Mouse (Mus musculus): Measurements from ENCODE around the gene Poglut1. TPM values are rescaled to one million over a fixed set of nuclear protein-coding genes. Genes with fewer than 3 reads are reported as not detected.

Poglut1 gene
- polyA plus RNA-seq, 1 experiment from 2014 or later = 30.4 TPM

GRCm38 (mm10) chr16:38502469-38502868 lies 47.6 kb downstream of the Poglut1 start:
- Histone ChIP-seq H3K27ac (replicated peaks in 1 of 2; ENCODE audit: control insufficient read depth in 1 of 2, insufficient read depth in 1 of 2, low read depth in 2 of 2, low read length in 2 of 2) (no peak overlapping the region), H3K9ac (ENCODE audit: low read length) (no peak overlapping the region), H3K36me3 (ENCODE audit: control insufficient read depth, insufficient read depth, low read length) (peaks cover 84% of the 10 kb centered on the region), H3K27me3 (ENCODE audit: control insufficient read depth, insufficient read depth, low read length) (no peaks in the 10 kb centered on the region), H3K9me3 (ENCODE audit: control insufficient read depth, low read length) (no peaks in the 10 kb centered on the region), H3K4me3 (ENCODE audit: control insufficient read depth in 1 of 2, insufficient read depth in 1 of 2, low read depth in 1 of 2, low read length in 2 of 2) (no peak overlapping the region), H3K4me1 (ENCODE audit: control insufficient read depth in 2 of 2, insufficient read depth in 2 of 2, low read length in 2 of 2) (no peaks in the 10 kb centered on the region), H3K4me2 (ENCODE audit: low read length) (no peak overlapping the region)
- 92% methylated on average over 10 of the region's 10 CpGs for WGBS
- ATAC-seq (ENCODE audit: insufficient number of reproducible peaks, insufficient read depth, low FRiP score, low read depth) = no peak

GRCm38 (mm10) chr16:38496604-38497140 lies 53.4 kb downstream of the Poglut1 start:
- peaks cover 50% of the 10 kb centered on the region for H3K36me3 ChIP-seq (ENCODE audit: control insufficient read depth, insufficient read depth, low read length)
- H3K9me3 ChIP-seq (ENCODE audit: control insufficient read depth, low read length) = no peaks in the 10 kb centered on the region
- no peak overlapping the region for H3K4me3 ChIP-seq (ENCODE audit: control insufficient read depth in 1 of 2, insufficient read depth in 1 of 2, low read depth in 1 of 2, low read length in 2 of 2)
- no peak for ATAC-seq (ENCODE audit: insufficient number of reproducible peaks, insufficient read depth, low FRiP score, low read depth)
- no peak overlapping the region for H3K9ac ChIP-seq (ENCODE audit: low read length)
- no peak overlapping the region for H3K4me2 ChIP-seq (ENCODE audit: low read length)
- H3K27me3 ChIP-seq (ENCODE audit: control insufficient read depth, insufficient read depth, low read length) = no peaks in the 10 kb centered on the region
- 77% methylated on average over 7 of the region's 7 CpGs for WGBS
- H3K4me1 ChIP-seq (ENCODE audit: control insufficient read depth in 2 of 2, insufficient read depth in 2 of 2, low read length in 2 of 2) = no peaks in the 10 kb centered on the region
- H3K27ac ChIP-seq (replicated peaks in 1 of 2; ENCODE audit: control insufficient read depth in 1 of 2, insufficient read depth in 1 of 2, low read depth in 2 of 2, low read length in 2 of 2) = no peak overlapping the region

- H3K27ac ChIP-seq (replicated peaks in 1 of 2; ENCODE audit: control insufficient read depth in 1 of 2, insufficient read depth in 1 of 2, low read depth in 2 of 2, low read length in 2 of 2) = no peak overlapping the region
- 71% methylated on average over 10 of the region's 10 CpGs for WGBS
- ATAC-seq (ENCODE audit: insufficient number of reproducible peaks, insufficient read depth, low FRiP score, low read depth) = no peak
- H3K4me2 ChIP-seq (ENCODE audit: low read length) = no peak overlapping the region
- no peaks in the 10 kb centered on the region for H3K9me3 ChIP-seq (ENCODE audit: control insufficient read depth, low read length)
- peaks cover 26% of the 10 kb centered on the region for H3K36me3 ChIP-seq (ENCODE audit: control insufficient read depth, insufficient read depth, low read length)
- no peaks in the 10 kb centered on the region for H3K4me1 ChIP-seq (ENCODE audit: control insufficient read depth in 2 of 2, insufficient read depth in 2 of 2, low read length in 2 of 2)
- no peaks in the 10 kb centered on the region for H3K27me3 ChIP-seq (ENCODE audit: control insufficient read depth, insufficient read depth, low read length)
- H3K4me3 ChIP-seq (ENCODE audit: control insufficient read depth in 1 of 2, insufficient read depth in 1 of 2, low read depth in 1 of 2, low read length in 2 of 2) = no peak overlapping the region
- H3K9ac ChIP-seq (ENCODE audit: low read length) = no peak overlapping the region
These were observed 56.2 kb downstream of the Poglut1 start for GRCm38 (mm10) chr16:38493890-38494289.

- no peak overlapping the region for H3K4me2 ChIP-seq (ENCODE audit: low read length)
- no peak overlapping the region for H3K27ac ChIP-seq (replicated peaks in 1 of 2; ENCODE audit: control insufficient read depth in 1 of 2, insufficient read depth in 1 of 2, low read depth in 2 of 2, low read length in 2 of 2)
- H3K9ac ChIP-seq (ENCODE audit: low read length) = no peak overlapping the region
- WGBS = 78% methylated on average over 3 of the region's 3 CpGs
- ATAC-seq (ENCODE audit: insufficient number of reproducible peaks, insufficient read depth, low FRiP score, low read depth) = no peak
- no peaks in the 10 kb centered on the region for H3K27me3 ChIP-seq (ENCODE audit: control insufficient read depth, insufficient read depth, low read length)
- H3K4me1 ChIP-seq (ENCODE audit: control insufficient read depth in 2 of 2, insufficient read depth in 2 of 2, low read length in 2 of 2) = no peaks in the 10 kb centered on the region
- H3K36me3 ChIP-seq (ENCODE audit: control insufficient read depth, insufficient read depth, low read length) = peaks cover 12% of the 10 kb centered on the region
- no peak overlapping the region for H3K4me3 ChIP-seq (ENCODE audit: control insufficient read depth in 1 of 2, insufficient read depth in 1 of 2, low read depth in 1 of 2, low read length in 2 of 2)
- no peaks in the 10 kb centered on the region for H3K9me3 ChIP-seq (ENCODE audit: control insufficient read depth, low read length)
These were observed 57.5 kb downstream of the Poglut1 start for GRCm38 (mm10) chr16:38492551-38492950.

GRCm38 (mm10) chr16:38483582-38484309 lies 66.3 kb downstream of the Poglut1 start:
- H3K27me3 ChIP-seq (ENCODE audit: control insufficient read depth, insufficient read depth, low read length) = no peaks in the 10 kb centered on the region
- 0 out of 2 replicates have a peak overlapping the region, but pooled peaks have one; percentile 46 for H3K9ac ChIP-seq (ENCODE audit: low read length)
- WGBS = 24% methylated on average over 42 of the region's 42 CpGs
- peaks cover 4% of the 10 kb centered on the region; the same call in 1 of the 2 replicates for H3K9me3 ChIP-seq (ENCODE audit: control insufficient read depth, low read length)
- H3K36me3 ChIP-seq (ENCODE audit: control insufficient read depth, insufficient read depth, low read length) = no peaks in the 10 kb centered on the region
- H3K27ac ChIP-seq (replicated peaks in 1 of 2; ENCODE audit: control insufficient read depth in 1 of 2, insufficient read depth in 1 of 2, low read depth in 2 of 2, low read length in 2 of 2) = no peak overlapping the region
- no peak for ATAC-seq (ENCODE audit: insufficient number of reproducible peaks, insufficient read depth, low FRiP score, low read depth)
- peak overlapping the region; percentile 76 for H3K4me2 ChIP-seq (ENCODE audit: low read length)
- peaks cover 2 to 4% of the 10 kb centered on the region in 2 experiments; a peak in 1 of 4 replicates for H3K4me1 ChIP-seq (ENCODE audit: control insufficient read depth in 2 of 2, insufficient read depth in 2 of 2, low read length in 2 of 2)
- peak overlapping the region; percentile 35 to 41 for H3K4me3 ChIP-seq (ENCODE audit: control insufficient read depth in 1 of 2, insufficient read depth in 1 of 2, low read depth in 1 of 2, low read length in 2 of 2)

GRCm38 (mm10) chr16:38482780-38483562 lies 67.1 kb downstream of the Poglut1 start:
- no peak overlapping the region for H3K27ac ChIP-seq (replicated peaks in 1 of 2; ENCODE audit: control insufficient read depth in 1 of 2, insufficient read depth in 1 of 2, low read depth in 2 of 2, low read length in 2 of 2)
- H3K4me2 ChIP-seq (ENCODE audit: low read length) = peak overlapping the region; percentile 76
- peak overlapping the region; percentile 35 to 41 for H3K4me3 ChIP-seq (ENCODE audit: control insufficient read depth in 1 of 2, insufficient read depth in 1 of 2, low read depth in 1 of 2, low read length in 2 of 2)
- 19% methylated on average over 32 of the region's 32 CpGs for WGBS
- H3K4me1 ChIP-seq (ENCODE audit: control insufficient read depth in 2 of 2, insufficient read depth in 2 of 2, low read length in 2 of 2) = peaks cover 2 to 4% of the 10 kb centered on the region in 2 experiments; a peak in 1 of 4 replicates
- H3K36me3 ChIP-seq (ENCODE audit: control insufficient read depth, insufficient read depth, low read length) = no peaks in the 10 kb centered on the region
- no peaks in the 10 kb centered on the region for H3K27me3 ChIP-seq (ENCODE audit: control insufficient read depth, insufficient read depth, low read length)
- ATAC-seq (ENCODE audit: insufficient number of reproducible peaks, insufficient read depth, low FRiP score, low read depth) = no peak
- 0 out of 2 replicates have a peak overlapping the region, but pooled peaks have one; percentile 46 for H3K9ac ChIP-seq (ENCODE audit: low read length)
- peaks cover 4% of the 10 kb centered on the region; the same call in 1 of the 2 replicates for H3K9me3 ChIP-seq (ENCODE audit: control insufficient read depth, low read length)

- H3K27ac ChIP-seq (replicated peaks in 1 of 2; ENCODE audit: control insufficient read depth in 1 of 2, insufficient read depth in 1 of 2, low read depth in 2 of 2, low read length in 2 of 2) = no peak overlapping the region
- H3K27me3 ChIP-seq (ENCODE audit: control insufficient read depth, insufficient read depth, low read length) = no peaks in the 10 kb centered on the region
- H3K9ac ChIP-seq (ENCODE audit: low read length) = no peak overlapping the region
- no peak overlapping the region for H3K4me2 ChIP-seq (ENCODE audit: low read length)
- H3K36me3 ChIP-seq (ENCODE audit: control insufficient read depth, insufficient read depth, low read length) = no peaks in the 10 kb centered on the region
- peaks cover 4% of the 10 kb centered on the region; the same call in 1 of the 2 replicates for H3K9me3 ChIP-seq (ENCODE audit: control insufficient read depth, low read length)
- H3K4me1 ChIP-seq (ENCODE audit: control insufficient read depth in 2 of 2, insufficient read depth in 2 of 2, low read length in 2 of 2) = peaks cover 4 to 8% of the 10 kb centered on the region in 2 experiments; a peak in 2 of 4 replicates
- ATAC-seq (ENCODE audit: insufficient number of reproducible peaks, insufficient read depth, low FRiP score, low read depth) = no peak
- no peak overlapping the region for H3K4me3 ChIP-seq (ENCODE audit: control insufficient read depth in 1 of 2, insufficient read depth in 1 of 2, low read depth in 1 of 2, low read length in 2 of 2)
- 72% methylated on average over 4 of the region's 4 CpGs for WGBS
These were observed 68.7 kb downstream of the Poglut1 start for GRCm38 (mm10) chr16:38481327-38481726.
